Mouse (Mus musculus) gastrocnemius, postnatal 4 days (tissue): ENCODE results near the gene Gfra1. TPM values are rescaled to one million over a fixed set of nuclear protein-coding genes. Genes with fewer than 3 reads are reported as not detected.

ENCODE experiments used
- DNase-seq, 2 experiments: peaks; one replicate each; pipeline ENCODE4 v3.0.0; 2021 to 2022; ENCODE audit warnings: low spot score in 2 of 2, mixed read lengths in 2 of 2
- long read RNA-seq, 2 experiments: library from polyadenylated mRNA; stranded (forward); transcript quantifications; one replicate each; pipeline ENCODE4 v2.0.0; 2021
- total RNA-seq, 2 experiments: library from RNA; stranded (reverse); gene quantifications; 2 replicates each; pipeline ENCODE4 v1.2.3; 2021

The Gfra1 gene
- 10 to 100 TPM; 12.5 to 13.9 TPM for total RNA-seq
- long read RNA-seq, experiment 1, full-length matches to known transcripts: 2 of 6 reads
- long read RNA-seq, experiment 1, partial matches to known transcripts: 0 of 6 reads
- long read RNA-seq, experiment 1, other reads (novel, unspliced or antisense): 4 of 6 reads
- long read RNA-seq, experiment 2, full-length matches to known transcripts: 5 of 13 reads
- long read RNA-seq, experiment 2, partial matches to known transcripts: 1 of 13 reads
- long read RNA-seq, experiment 2, other reads (novel, unspliced or antisense): 7 of 13 reads

- DNase-seq: peak in 1 of 2 experiments; percentile 60
Measured at GRCm38 (mm10) chr19:58455496-58456061, at the start of gene Gfra1. Gene Gfra1 (minus strand): TSS chr19:58455909.

DNA sequence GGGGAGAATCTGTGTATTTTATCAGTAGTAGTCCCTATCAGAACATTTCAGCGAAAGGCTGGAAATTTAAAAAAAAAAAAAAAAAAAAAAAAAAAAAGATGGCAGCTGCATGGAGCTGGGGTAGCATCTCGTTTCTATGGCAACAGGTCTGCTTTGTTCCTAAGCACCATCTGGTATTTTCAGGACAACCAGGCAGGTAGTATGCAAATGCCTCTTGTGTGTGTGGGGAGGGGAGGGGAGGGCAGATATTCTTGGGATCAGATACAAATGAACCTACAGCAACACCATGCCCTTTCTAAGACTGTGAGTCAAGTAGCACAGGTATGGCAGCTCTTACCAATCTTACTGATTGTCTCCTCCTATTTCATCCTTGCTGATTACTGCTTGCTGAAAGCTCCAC is 44.3 kb upstream of the Gfra1 start:
- no peak for DNase-seq

DNA sequence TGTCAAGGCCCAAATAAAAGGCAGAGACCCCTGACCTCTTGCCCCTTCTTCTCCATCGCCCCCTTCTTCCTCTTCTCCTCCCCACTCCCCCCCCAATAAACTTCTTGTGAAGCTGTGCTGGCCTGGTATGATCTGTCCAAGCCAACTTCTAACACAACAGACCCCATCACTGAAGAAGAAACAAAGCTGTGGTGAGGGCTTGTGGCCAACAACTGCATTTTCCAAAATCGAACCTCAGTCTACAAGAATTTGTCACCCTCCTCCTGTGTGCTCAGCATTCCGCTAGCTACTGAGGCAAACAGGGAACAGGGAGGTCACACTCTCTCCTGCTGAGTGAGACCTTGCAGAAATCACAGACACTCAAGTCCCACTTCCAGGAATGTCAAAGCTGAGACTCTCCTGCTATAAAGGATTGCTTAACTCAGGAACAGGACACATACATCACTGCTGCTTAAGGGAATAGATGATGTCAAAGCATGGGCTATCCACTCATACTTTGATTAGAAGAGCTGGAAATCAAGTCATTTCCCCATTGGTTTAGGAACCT is 43.8 kb upstream of the Gfra1 start:
- no peak for DNase-seq

DNA sequence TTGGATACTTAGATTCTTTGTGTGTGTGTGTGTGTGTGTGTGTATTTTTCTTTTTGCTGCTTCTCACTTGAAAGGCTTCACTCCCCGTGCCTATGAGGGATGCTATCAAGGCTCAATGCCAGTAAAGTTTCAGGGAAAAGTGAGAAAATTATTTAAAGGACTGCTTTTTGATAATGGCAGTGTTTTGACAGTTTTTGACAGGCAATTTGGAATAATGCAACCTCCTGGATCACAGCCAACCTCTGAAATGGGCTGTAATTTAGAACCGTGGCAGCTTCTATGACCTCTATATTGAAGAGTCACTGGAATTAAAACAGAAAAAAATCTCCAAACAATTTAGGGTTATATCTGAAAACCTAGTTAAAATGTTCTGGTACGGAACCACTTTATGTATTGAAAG is 41.4 kb upstream of the Gfra1 start:
- no peak for DNase-seq

DNA sequence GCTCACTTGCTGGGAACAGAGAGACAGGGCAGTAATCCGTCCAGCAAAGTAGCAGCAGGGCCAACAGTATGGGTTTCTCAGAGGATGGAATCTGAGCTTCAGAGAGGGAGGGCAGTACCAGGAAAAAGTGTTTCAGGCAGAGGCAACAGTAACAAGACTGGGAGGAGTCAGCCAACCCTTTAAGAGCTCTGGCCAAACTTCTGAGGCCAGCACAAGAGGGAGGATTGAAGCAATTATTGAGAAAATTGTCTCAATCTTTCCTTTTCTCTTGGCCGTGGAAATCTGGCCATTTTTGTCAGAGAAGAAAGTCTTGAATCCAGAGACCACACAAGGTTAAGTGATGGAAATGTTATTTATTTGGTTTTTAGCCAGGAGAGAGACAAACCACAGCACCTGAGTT is 31.0 kb upstream of the Gfra1 start:
- DNase-seq: no peak

- no peak for DNase-seq
Measured at GRCm38 (mm10) chr19:58482373-58482977, 26.8 kb upstream of the Gfra1 start.

GRCm38 (mm10) chr19:58474251-58474650 is 18.5 kb upstream of the Gfra1 start:
- DNase-seq: no peak

- peak; percentile 81 to 87 for DNase-seq
Measured at GRCm38 (mm10) chr19:58469421-58469820, 13.7 kb upstream of the Gfra1 start.

DNA sequence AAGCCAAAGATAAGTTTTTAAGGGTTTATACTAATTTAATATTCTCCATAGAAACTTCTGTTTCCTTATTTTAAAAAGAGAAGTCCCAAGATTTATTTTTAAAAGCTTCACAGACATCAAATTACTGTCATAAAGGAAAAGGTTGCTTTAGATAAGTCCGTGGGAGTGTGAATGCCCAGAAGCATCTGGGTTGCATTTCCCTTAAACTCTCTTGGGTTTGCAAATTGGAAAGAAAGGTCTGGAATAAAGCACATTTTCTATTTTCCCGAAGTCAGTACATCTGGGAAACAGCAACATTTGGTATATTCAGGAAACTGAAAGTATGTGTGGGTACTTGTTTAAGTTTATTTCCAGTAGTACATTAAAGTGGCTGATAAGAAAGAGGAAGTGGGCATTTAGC is 12.6 kb upstream of the Gfra1 start:
- no peak for DNase-seq

- DNase-seq: no peak
Measured at GRCm38 (mm10) chr19:58463755-58464154, 8.0 kb upstream of the Gfra1 start.

DNA sequence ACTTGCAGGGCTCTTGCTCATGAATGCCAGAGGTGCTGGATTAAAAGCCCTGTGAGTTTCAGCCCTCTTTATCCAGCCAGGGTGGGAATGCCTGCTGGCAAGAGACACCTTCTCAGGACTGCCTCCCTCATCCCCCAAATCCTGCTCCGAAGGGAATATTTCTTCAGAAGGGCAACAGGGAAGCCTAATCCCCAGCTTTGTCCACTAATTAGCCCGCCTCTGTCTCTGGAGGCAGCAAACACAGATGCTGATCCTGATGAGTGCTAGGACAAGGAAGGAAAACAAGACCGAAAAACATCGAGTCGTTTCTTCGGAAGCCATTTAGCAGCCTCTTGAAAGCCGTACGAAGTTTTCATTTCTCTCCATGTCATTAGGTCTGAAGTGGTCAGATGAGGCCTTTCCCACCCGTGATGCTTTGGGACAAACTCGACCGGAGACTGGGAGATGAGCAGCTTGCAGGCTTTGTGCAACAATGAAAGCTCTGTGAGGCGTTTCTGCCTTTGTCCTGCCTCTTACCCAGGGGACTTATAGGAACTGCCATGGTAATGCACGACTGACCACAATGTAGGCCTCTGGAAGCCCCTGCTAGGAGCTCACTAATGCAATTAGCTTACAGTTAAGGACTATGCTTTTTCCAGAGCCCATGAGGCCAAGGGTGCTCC is 4.8 kb upstream of the Gfra1 start:
- DNase-seq: no peak

DNA sequence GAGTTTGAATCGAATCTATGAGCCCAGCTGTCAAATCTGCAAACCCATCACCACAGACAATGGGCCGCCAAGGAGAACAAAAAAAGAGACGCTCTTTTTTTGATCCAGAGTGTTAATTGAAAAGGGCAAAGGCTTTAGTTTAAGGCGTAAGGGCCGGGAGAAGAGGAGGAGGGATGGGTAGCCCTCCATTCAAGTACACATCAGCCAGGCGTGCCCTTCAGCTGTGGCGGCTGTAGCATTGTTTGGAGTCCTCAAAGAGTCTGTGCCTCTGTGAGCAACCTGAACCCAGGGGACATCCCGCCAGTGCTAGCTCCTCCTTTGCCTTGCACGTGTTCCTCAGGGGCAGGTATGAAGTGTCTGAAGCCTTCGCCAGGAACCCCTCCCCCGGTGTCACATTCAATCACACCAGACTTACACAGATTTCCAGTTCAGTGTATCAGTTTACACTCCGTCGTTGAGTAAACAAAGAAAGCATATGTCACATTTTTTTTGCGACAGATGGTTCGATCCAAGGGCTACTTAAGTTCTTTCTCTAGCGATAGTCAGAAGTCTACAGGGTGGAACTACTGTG is 867 bp upstream of the Gfra1 start:
- DNase-seq: no peak

GRCm38 (mm10) chr19:58455061-58455495 is 631 bp downstream of the Gfra1 start:
- DNase-seq: peak in 1 of 2 experiments; percentile 38

- DNase-seq: peak; percentile 46 to 61
Measured at GRCm38 (mm10) chr19:58454261-58455060, 1.2 kb downstream of the Gfra1 start.

DNA sequence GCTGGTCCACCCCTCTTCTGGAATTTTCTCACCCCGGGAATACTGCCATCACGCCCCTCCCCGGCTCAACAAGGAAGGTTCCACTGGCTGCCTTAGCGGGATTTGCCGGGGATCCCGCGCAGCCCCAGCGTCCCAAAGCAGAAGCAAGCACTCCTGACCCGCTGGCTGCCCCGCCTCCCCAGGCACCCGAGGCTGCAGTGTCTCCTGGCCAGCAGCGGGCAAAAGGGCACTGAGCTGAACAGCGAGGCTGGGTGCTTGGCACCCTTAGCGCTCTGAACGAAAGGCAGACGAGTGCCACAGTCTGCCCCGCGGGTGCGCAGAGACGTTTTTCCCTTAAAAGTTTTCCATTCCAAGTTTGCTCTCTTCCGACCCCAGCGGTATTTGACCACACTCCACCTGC is 2.1 kb downstream of the Gfra1 start:
- DNase-seq: peak in 1 of 2 experiments; percentile 58

DNA sequence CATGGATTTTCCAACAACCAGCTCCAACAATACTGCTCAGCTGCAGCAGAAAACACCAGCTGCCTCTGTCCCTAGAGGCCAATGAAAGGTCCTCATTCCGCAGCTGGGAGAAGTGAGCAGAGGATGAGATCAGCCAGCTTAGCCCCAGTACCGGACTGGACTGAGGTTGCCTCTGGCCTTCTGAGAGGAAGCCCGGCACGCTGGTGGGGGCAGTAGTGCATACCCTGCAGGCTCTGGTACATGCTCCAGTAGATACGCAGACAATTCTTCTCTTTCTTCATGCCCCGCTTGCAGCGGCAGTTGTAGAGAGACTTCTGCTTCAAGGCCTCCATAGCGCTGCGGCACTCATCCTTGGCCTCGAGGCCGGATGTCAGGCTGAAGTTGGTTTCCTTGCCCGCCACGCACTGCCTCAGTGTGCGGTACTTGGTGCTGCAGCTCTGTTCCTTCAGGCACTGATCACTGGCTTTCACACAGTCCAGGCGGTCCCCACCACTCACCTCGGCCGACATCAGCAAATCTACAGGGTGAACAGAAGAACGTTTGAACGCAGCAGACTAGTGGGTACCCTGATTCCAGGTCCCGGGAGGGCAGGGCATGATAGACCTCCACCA is 2.7 kb downstream of the Gfra1 start:
- peak in 1 of 2 experiments; percentile 59 for DNase-seq

- DNase-seq: no peak
Measured at GRCm38 (mm10) chr19:58452178-58452819, 3.4 kb downstream of the Gfra1 start.

DNA sequence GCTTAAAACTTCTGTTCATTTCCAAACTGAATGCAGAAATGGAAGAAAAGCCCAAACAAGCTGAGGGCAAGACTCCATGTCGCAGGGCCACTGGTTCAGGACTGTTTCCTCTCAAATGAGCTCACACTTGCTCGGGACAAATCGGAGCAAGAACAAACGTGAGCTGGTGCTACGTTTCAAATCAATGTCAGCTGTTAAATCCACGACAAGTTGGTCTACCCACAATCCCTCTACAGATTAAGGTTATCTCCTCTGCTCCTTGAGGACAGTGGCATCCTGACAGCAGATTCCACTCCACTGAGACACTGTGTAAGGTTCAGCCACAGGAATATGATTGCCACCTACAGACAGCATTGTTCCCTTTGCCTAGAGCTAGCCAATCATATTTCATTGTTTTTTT is 4.4 kb downstream of the Gfra1 start:
- DNase-seq: no peak

DNA sequence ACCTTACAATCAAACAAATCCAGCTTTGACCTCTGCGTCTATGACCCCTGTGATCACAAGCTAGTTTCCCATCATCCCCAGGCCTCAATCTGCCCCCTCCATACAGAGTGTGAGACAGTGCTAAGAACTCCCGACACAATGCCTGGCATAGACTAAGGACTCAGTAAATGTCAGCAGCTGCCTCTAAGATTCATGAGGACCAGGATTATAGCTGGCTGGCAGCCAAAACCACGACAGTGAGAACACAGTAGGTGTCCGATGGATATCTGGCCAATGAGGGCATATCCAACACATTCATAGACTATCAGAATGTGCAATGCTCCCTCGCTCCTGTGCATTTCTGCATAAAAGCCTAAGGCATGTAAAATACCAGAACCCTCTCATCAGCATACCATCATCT is 5.0 kb downstream of the Gfra1 start:
- peak in 1 of 2 experiments; percentile 31 for DNase-seq
